Mouse (Mus musculus) kidney, adult 18-20 months (tissue): ENCODE data around the gene Rftn1.

Experiments used
- DNase-seq: peaks from one replicate; pipeline ENCODE4 v3.0.0; 2021

Gene Rftn1

GRCm38 (mm10) chr17:50169946-50170427 is 20.5 kb downstream of the Rftn1 start:
- peak; percentile 59 for DNase-seq

GRCm38 (mm10) chr17:50160904-50161805 is 29.3 kb downstream of the Rftn1 start:
- no peak for DNase-seq

- DNase-seq = no peak
Measured at GRCm38 (mm10) chr17:50160357-50160756, 30.1 kb downstream of the Rftn1 start.

- DNase-seq = no peak
Measured at GRCm38 (mm10) chr17:50159816-50160215, 30.7 kb downstream of the Rftn1 start.

DNA sequence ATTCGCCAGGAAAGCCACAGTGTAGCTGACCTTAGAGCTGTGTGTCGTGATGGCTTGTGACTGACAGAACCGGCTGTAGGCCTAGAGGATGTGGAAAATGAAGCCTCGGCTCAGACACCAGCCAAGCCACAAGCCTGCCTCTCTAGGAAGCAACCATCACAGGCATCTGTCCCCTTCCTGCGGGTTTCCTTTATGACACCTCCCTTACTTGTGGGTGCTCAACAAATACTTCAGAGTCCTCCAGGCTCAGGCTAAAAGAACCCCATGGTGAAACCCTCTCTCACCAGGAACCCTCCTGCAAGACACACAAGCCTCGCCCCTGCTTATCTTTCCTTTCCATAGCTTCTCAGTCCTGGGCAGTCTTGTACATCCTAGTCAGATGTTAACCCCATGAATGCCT is 31.9 kb downstream of the Rftn1 start:
- DNase-seq = no peak

- DNase-seq = no peak
Measured at GRCm38 (mm10) chr17:50157190-50158150, 33.0 kb downstream of the Rftn1 start.

DNA sequence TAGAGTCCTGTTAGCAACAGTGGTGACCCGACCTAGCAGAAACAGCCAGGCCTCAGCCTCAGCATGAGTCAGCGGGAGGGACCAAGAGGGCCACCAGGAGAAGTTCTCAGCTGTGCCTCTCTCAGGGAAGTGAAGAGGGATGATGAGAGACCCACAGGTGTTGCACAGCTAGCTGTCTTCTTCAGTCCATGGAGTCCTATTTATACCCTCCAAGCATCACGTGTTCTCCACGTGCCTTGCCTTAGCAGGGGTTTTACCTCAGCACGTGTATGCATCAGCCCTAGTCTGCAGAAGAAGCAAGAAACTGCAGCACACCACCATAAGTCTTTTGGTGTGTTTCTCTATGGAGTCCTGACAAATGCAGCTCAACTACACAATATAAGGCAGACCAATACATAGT is 38.4 kb downstream of the Rftn1 start:
- DNase-seq = no peak

- DNase-seq = no peak
Measured at GRCm38 (mm10) chr17:50151208-50151723, 39.2 kb downstream of the Rftn1 start.

DNA sequence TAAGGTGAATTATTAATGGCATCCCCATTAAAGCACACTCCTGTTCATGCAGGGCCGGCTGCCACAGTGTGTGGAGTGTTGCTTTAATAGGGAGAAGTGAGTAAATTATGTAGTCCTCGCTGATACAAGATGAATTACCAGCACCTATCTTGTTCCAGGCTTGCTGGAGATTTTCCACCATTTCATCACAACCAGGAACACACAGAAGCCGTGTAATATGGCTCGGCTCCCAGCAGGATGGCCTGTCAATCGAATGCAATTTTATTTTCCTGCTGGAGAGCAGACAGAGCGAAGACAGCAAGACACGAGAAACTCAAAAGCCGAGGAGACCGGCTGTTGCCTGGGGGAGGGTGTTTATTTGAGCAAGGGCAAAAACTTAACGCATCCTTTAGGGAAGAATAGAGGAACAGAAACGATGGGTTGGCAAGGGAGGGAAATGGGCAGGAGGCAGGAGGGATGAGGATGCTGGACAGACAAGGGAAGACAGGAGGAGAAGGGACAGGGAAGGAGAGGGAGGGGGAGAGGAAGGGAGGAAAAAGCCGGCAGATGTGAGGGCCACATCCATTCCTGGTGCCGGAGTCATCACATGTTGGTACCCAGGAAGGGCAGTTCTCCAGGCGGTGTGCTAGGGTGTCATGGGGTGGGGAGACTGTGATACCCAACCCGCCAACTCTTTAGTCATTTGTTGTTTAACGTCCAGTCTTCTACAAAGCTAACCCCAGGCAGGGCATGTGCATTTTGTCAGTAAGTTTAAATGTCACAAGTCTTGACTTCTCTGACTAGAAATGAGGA is 39.9 kb downstream of the Rftn1 start:
- DNase-seq = no peak

DNA sequence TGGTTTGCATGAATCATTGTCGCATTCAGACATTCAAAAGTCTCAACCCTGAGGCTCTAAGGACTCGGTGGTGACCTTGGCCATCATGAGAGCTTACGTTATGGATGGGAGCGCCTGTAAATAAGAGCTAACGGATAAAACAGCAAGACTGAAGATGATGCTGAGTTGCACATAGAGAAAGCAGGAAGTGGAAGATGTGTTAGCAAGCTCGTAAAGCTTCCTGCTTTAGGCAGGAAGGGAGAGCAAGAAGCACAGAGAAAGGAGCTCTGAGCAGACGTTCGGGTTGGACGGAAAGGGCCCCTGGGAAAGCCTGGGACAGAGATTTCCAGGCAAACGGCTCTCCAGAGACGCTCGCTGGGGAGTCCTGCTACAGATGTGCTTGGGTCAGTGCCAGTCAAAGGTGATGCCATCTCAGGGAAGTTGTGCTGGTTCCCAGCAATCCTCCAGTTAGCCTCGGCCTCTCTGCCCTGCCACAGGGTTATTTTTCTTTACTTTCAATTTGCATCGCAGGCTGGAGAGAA is 40.7 kb downstream of the Rftn1 start:
- no peak for DNase-seq

GRCm38 (mm10) chr17:50147831-50148587 is 42.5 kb downstream of the Rftn1 start:
- DNase-seq = no peak

GRCm38 (mm10) chr17:50143354-50143753 is 47.1 kb downstream of the Rftn1 start:
- DNase-seq = no peak

DNA sequence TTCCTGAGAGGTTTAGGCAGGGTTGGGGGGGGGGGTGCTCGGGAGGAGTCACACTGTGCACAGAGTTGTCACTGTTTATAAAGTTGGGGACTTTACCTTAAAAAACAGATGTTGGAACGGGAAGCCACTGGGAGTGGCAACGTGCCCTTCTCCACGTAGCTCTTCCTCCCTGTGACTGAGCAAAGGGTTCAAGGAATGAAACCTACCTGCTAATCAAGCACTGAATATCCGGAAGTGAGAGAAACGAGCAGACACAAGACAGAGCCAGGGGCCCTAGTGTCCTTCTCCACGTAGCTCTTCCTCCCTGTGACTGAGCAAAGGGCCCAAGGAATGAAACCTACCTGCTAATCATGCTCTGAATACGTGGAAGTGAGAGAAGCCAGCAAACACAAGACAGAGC is 47.9 kb downstream of the Rftn1 start:
- no peak for DNase-seq

GRCm38 (mm10) chr17:50142151-50142550 is 48.3 kb downstream of the Rftn1 start:
- DNase-seq = no peak

GRCm38 (mm10) chr17:50136060-50136459 is 54.4 kb downstream of the Rftn1 start:
- DNase-seq = peak; percentile 58

- DNase-seq = no peak
Measured at GRCm38 (mm10) chr17:50135466-50135865, 55.0 kb downstream of the Rftn1 start.

DNA sequence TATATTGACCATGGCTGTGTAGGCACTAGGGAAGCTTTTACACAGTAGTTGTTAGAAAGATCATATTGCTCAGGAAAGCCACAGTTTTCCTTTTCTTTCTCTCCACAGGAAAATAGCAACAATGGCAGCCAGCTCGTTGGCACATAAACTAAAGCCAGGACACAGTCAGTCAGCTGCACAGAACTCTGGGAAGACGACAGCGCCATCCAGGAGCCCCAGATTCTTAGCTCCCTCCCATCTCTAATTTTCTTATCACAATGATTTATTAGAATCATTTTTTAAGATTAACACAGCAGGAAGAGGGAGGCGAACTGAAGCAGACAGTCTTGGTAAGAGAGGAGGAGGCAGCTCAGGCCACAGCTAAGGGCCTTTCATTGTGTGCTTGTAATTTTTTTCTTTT is 58.8 kb downstream of the Rftn1 start:
- DNase-seq = no peak

GRCm38 (mm10) chr17:50130421-50130820 is 60.1 kb downstream of the Rftn1 start:
- DNase-seq = no peak

DNA sequence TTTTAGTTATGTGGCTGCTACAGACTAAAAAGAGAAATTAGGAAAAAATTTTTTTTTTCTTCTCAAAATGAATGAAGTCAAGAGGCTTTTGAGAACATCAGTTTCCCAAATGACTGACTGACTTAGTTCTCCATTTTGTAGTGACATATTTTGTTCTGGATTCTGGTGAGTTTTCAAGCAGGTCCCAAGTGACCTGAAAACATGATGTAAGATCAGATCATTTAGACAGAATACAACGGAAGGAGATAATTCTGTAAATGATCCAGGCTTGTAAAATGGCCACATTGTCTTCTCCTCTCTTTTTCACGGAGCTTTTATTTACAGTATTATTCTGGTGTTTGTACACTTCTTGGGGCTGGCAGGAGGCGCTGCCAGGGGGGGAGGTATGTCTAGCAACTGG is 62.1 kb downstream of the Rftn1 start:
- no peak for DNase-seq

GRCm38 (mm10) chr17:50127045-50127813 is 63.2 kb downstream of the Rftn1 start:
- no peak for DNase-seq

GRCm38 (mm10) chr17:50126545-50126944 is 63.9 kb downstream of the Rftn1 start:
- no peak for DNase-seq
